Comparison of ENCODE assay signal across 32 mouse cellular contexts in genomic region chr11:60924981-60925380, GRCm38 (mm10). TPM values are rescaled to one million over a fixed set of nuclear protein-coding genes. Genes with fewer than 3 reads are reported as not detected.
DNase-seq lines count a peak whose midpoint lies in the region; ATAC-seq and TF ChIP-seq lines count a peak whose summit lies in the region.
"Had no signal": no experiment of that assay in that cellular context is flagged by ENCODE, and none has a peak within 500 bp of the region (broad histone marks: within the 10 kb centered on the region; RNA-seq: fewer than 3 reads in every experiment).

No protein-coding gene starts in this region.

- H3K4me1 ChIP-seq in ES-E14 (ENCODE audit: control insufficient read depth in 2 of 2, insufficient read depth in 2 of 2, low read length in 2 of 2, poor library complexity in 1 of 2), result peaks cover 17 to 40% of the 10 kb centered on the region in 2 experiments
- peaks cover 83% of the 10 kb centered on the region for H3K4me1 ChIP-seq in liver, embryonic 12.5 days
- peaks cover 43% of the 10 kb centered on the region for H3K4me1 ChIP-seq in liver, postnatal 0 days (ENCODE audit: insufficient read depth)

- H3K27me3 ChIP-seq in liver, embryonic 12.5 days (replicated peaks), result no peaks in the 10 kb centered on the region
- H3K27me3 ChIP-seq in liver, postnatal 0 days (ENCODE audit: insufficient read depth, low read length), result no peaks in the 10 kb centered on the region
- H3K27me3 ChIP-seq: heart, embryonic 15.5 days; hindbrain, embryonic 12.5 days; intestine, embryonic 15.5 days; limb, embryonic 15.5 days; lung, embryonic 15.5 days; megakaryocyte, embryonic 14.5 days; midbrain, embryonic 13.5 days; neural tube, embryonic 15.5 days; stomach, embryonic 15.5 days had no signal

- H3K36me3 ChIP-seq in ES-E14 (ENCODE audit: control insufficient read depth, insufficient read depth, low read length, poor library complexity, severe bottlenecking), result peaks cover 7% of the 10 kb centered on the region; the same call in 1 of the 2 replicates
- H3K36me3 ChIP-seq in liver, embryonic 12.5 days, result peaks cover 12% of the 10 kb centered on the region
- H3K36me3 ChIP-seq in liver, postnatal 0 days (replicated peaks; ENCODE audit: insufficient read depth, low read length), result 0 out of 2 replicates have a peak, but pooled peaks cover 2% of the 10 kb centered on the region
- H3K36me3 ChIP-seq: heart, embryonic 15.5 days; intestine, embryonic 15.5 days; limb, embryonic 10.5 days; lung, embryonic 15.5 days; midbrain, embryonic 13.5 days; stomach, embryonic 15.5 days had no signal

- DNase-seq in ES-E14 (ENCODE audit: low read depth, low spot score) (no peak), MN1 (ENCODE audit: low spot score) (no peak)
- no peak for DNase-seq in liver, postnatal 0 days
- DNase-seq in natural killer cell, adult 2 months (ENCODE audit: low spot score in 2 of 2), result no peak
- no peak for DNase-seq in lung, postnatal 14 days
- DNase-seq: adrenal gland, adult 2 months; adrenal gland, postnatal 36 days; B cell, adult 2 months; cerebellum, adult 8-10 months; cerebellum, postnatal 25 days; gastrocnemius, postnatal 14 days; heart, postnatal 36 days; kidney, adult 2 months; kidney, postnatal 4 days; lung, postnatal 4 days; retina, postnatal 1 day; right cerebral cortex, postnatal 14 days; thymus, postnatal 14 days had no signal

- H3K4me3 ChIP-seq in ES-E14 (ENCODE audit: insufficient read depth in 1 of 2, low read depth in 1 of 2, low read length in 2 of 2, poor library complexity in 1 of 2, severe bottlenecking in 1 of 2), result no peak overlapping the region
- H3K4me3 ChIP-seq in liver, embryonic 12.5 days, result peak overlapping the region; percentile 10; the same call in 1 of the 2 replicates
- no peak overlapping the region for H3K4me3 ChIP-seq in liver, postnatal 0 days (ENCODE audit: low read depth, low read length)
- H3K4me3 ChIP-seq: heart, embryonic 15.5 days; hindbrain, embryonic 12.5 days; intestine, embryonic 15.5 days; limb, embryonic 10.5 days; limb, embryonic 15.5 days; lung, embryonic 15.5 days; megakaryocyte, embryonic 14.5 days; midbrain, embryonic 13.5 days; neural tube, embryonic 15.5 days; stomach, embryonic 15.5 days had no signal

- peak overlapping the region; percentile 58 for H3K4me2 ChIP-seq in liver, embryonic 12.5 days
- peak overlapping the region; percentile 57 for H3K4me2 ChIP-seq in liver, postnatal 0 days (ENCODE audit: low read depth, low read length)
- H3K4me2 ChIP-seq: heart, embryonic 15.5 days; hindbrain, embryonic 12.5 days; intestine, embryonic 15.5 days; limb, embryonic 15.5 days; lung, embryonic 15.5 days; midbrain, embryonic 13.5 days; neural tube, embryonic 15.5 days; stomach, embryonic 15.5 days had no signal

- peak; percentile 24 for ATAC-seq in erythroblast, adult 5-6 weeks (replicated peaks; ENCODE audit: low FRiP score, poor library complexity, severe bottlenecking)
- peak; percentile 70 for ATAC-seq in liver, embryonic 12.5 days
- 0 out of 2 replicates have a peak, but pooled peaks have one; percentile 24 for ATAC-seq in liver, postnatal 0 days
- ATAC-seq: forebrain, embryonic 16.5 days; hindbrain, postnatal 0 days; midbrain, embryonic 13.5 days had no signal

- 39% methylated on average over 1 of the region's 1 CpGs for WGBS in liver, embryonic 12.5 days (ENCODE audit: insufficient replicate concordance)
- 59% methylated on average over 1 of the region's 1 CpGs for WGBS in liver, postnatal 0 days (ENCODE audit: insufficient replicate concordance)

- H3K27ac ChIP-seq in ES-E14 (ENCODE audit: insufficient read depth, low read depth, low read length, poor library complexity, severe bottlenecking), result peak overlapping the region; percentile 49; the same call in 1 of the 2 replicates
- peak overlapping the region; percentile 88 for H3K27ac ChIP-seq in liver, embryonic 12.5 days
- H3K27ac ChIP-seq in liver, postnatal 0 days (ENCODE audit: low read depth), result peak overlapping the region; percentile 57; the same call in 1 of the 2 replicates
- H3K27ac ChIP-seq: heart, embryonic 15.5 days; hindbrain, embryonic 12.5 days; hindbrain, postnatal 0 days; intestine, embryonic 15.5 days; limb, embryonic 10.5 days; limb, embryonic 15.5 days; lung, embryonic 15.5 days; midbrain, embryonic 13.5 days; neural tube, embryonic 15.5 days; stomach, embryonic 15.5 days had no signal

- TF ChIP-seq CTCF in liver, postnatal 0 days (IDR thresholded peaks at IDR 0.05; ENCODE audit: low read depth), result no peak

- in situ Hi-C loops in ES-E14 (cut with MboI; ENCODE audit: low sequenced_read_pairs in 2 of 2, unreplicated experiment in 2 of 2), result no loop called here

- no peak overlapping the region for H3K9ac ChIP-seq in ES-E14 (ENCODE audit: insufficient read depth, low read depth, low read length, poor library complexity, severe bottlenecking)
- H3K9ac ChIP-seq in liver, embryonic 12.5 days, result peak overlapping the region; percentile 51; the same call in 1 of the 2 replicates
- peak overlapping the region; percentile 21; the same call in 1 of the 2 replicates for H3K9ac ChIP-seq in liver, postnatal 0 days (replicated peaks)
- H3K9ac ChIP-seq: heart, embryonic 15.5 days; hindbrain, embryonic 12.5 days; intestine, embryonic 15.5 days; limb, embryonic 15.5 days; lung, embryonic 15.5 days; midbrain, embryonic 13.5 days; neural tube, embryonic 15.5 days; stomach, embryonic 15.5 days had no signal

- no peaks in the 10 kb centered on the region for H3K9me3 ChIP-seq in ES-E14 (ENCODE audit: control insufficient read depth, insufficient read depth, low read depth, low read length)
- no peaks in the 10 kb centered on the region for H3K9me3 ChIP-seq in liver, embryonic 12.5 days (replicated peaks)
- no peaks in the 10 kb centered on the region for H3K9me3 ChIP-seq in liver, postnatal 0 days (ENCODE audit: low read length)
- H3K9me3 ChIP-seq: heart, embryonic 15.5 days; hindbrain, embryonic 12.5 days; intestine, embryonic 15.5 days; limb, embryonic 10.5 days; limb, embryonic 15.5 days; lung, embryonic 15.5 days; megakaryocyte, embryonic 14.5 days; midbrain, embryonic 13.5 days; neural tube, embryonic 15.5 days; stomach, embryonic 15.5 days had no signal

- no peak for TF ChIP-seq EP300 in liver, postnatal 0 days (IDR thresholded peaks at IDR 0.05; ENCODE audit: low read depth)

TF ChIP-seq in ES-E14, 5 proteins besides CTCF, POLR2A, EP300 and RAD21:
- no peak for TF ChIP-seq HCFC1 (IDR thresholded peaks at IDR 0.05; ENCODE audit: borderline replicate concordance, insufficient read depth, low read length)
- no peak for TF ChIP-seq MAFK (IDR thresholded peaks at IDR 0.05; ENCODE audit: insufficient read depth, low read depth, low read length)
- TF ChIP-seq CHD2 (IDR thresholded peaks at IDR 0.05; ENCODE audit: low read depth, low read length), result no peak
- no peak for TF ChIP-seq ZC3H11A (IDR thresholded peaks at IDR 0.05; ENCODE audit: borderline replicate concordance, low read depth, low read length)
- TF ChIP-seq ZNF384 (IDR thresholded peaks at IDR 0.05; ENCODE audit: low read depth, low read length), result no peak

RNA-seq across cellular contexts. Expression of gene Map2k3, which starts 6.9 kb away (rescaled TPM):
- total RNA-seq in ES-E14 (2012; rRNA removed), result 26.9 and 30.3 TPM in 2 replicates
- 28.1 and 29.7 TPM in 2 replicates for total RNA-seq in erythroblast, adult 5-6 weeks (2015; ENCODE audit: low replicate concordance)
- 21.6 and 45.6 TPM in 2 replicates for total RNA-seq in erythroblast, adult 5-6 weeks (2017; ENCODE audit: low replicate concordance)
- polyA plus RNA-seq in liver, embryonic 12.5 days (2016; fragmentation: Nextera tagmentation; extraction: Ambion mirVana), result 170 and 173 TPM in 2 replicates
- 61.7 and 66.5 TPM in 2 replicates for polyA plus RNA-seq in liver, postnatal 0 days (2015; fragmentation: Nextera tagmentation; extraction: Ambion mirVana)

RNA-seq across cellular contexts. Expression of gene Natd1, which starts 10.4 kb away (rescaled TPM):
- total RNA-seq in ES-E14 (2012; rRNA removed), result 11.0 and 14.6 TPM in 2 replicates
- 6.1 and 7.1 TPM in 2 replicates for total RNA-seq in erythroblast, adult 5-6 weeks (2015; ENCODE audit: low replicate concordance)
- total RNA-seq in erythroblast, adult 5-6 weeks (2017; ENCODE audit: low replicate concordance), result 2.4 and 4.5 TPM in 2 replicates
- polyA plus RNA-seq in liver, embryonic 12.5 days (2016; fragmentation: Nextera tagmentation; extraction: Ambion mirVana), result 9.3 and 9.6 TPM in 2 replicates
- polyA plus RNA-seq in liver, postnatal 0 days (2015; fragmentation: Nextera tagmentation; extraction: Ambion mirVana), result 6.0 and 6.2 TPM in 2 replicates

RNA-seq across cellular contexts. Expression of gene Tmem11, which starts 45.9 kb away (rescaled TPM):
- 42.6 and 50.0 TPM in 2 replicates for total RNA-seq in ES-E14 (2012; rRNA removed)
- total RNA-seq in erythroblast, adult 5-6 weeks (2015; ENCODE audit: low replicate concordance), result 1.9 and 8.8 TPM in 2 replicates
- total RNA-seq in erythroblast, adult 5-6 weeks (2017; ENCODE audit: low replicate concordance), result 7.2 and 13.5 TPM in 2 replicates
- 38.1 and 40.0 TPM in 2 replicates for polyA plus RNA-seq in liver, embryonic 12.5 days (2016; fragmentation: Nextera tagmentation; extraction: Ambion mirVana)
- 26.7 and 28.8 TPM in 2 replicates for polyA plus RNA-seq in liver, postnatal 0 days (2015; fragmentation: Nextera tagmentation; extraction: Ambion mirVana)
